Mouse (Mus musculus) lung, adult 2 months (tissue): Measurements from ENCODE around the gene Gm47969.

Experiments
- CTCF ChIP-seq: fragments of 200-500 bp; IDR thresholded peaks from 2 replicates; pipeline ENCODE4 v1.5.1; 2011; ENCODE audit warnings: mild to moderate bottlenecking, low read length, control low read depth; ENCODE audit not compliant: insufficient read depth
- POLR2A ChIP-seq: fragments of 200-500 bp; IDR thresholded peaks from 2 replicates; pipeline ENCODE4 v1.6.1; 2011; ENCODE audit warnings: low read depth, mild to moderate bottlenecking, control low read depth, low read length, borderline replicate concordance; ENCODE audit errors: extremely low read depth

DNA sequence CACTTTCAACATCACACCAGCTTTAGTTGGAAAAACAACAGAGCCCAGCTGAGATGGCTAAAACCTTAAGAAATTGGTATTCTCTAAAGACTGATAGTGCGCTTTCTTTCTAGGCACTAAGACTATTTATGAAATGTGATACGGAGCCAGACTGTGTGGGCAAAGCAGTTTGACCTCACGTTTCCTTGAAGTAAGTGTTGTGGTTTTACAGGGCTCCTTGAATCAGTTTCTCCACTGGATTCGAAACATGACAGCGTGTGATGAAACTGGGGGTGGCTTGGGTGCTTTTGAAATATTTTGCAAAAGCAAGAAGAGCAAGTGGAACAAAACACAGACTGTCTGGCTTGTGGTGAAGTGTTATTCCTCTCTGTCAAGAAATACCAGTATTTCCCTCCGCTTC, 32.3 kb downstream of the Gm47969 start:
- TF ChIP-seq CTCF: no peak
- no peak for TF ChIP-seq POLR2A
